Mouse (Mus musculus) small intestine, adult 2 months (tissue): ENCODE results near the gene Med13l. TPM values are rescaled to one million over a fixed set of nuclear protein-coding genes. Genes with fewer than 3 reads are reported as not detected.

Experiments
- H3K27ac ChIP-seq: fragments of 200-500 bp; 2 replicates; pipeline ENCODE4 v1.5.1; 2012; ENCODE audit warnings: low read depth, low read length, control low read depth, inconsistent platforms; ENCODE audit not compliant: insufficient read depth
- H3K27me3 ChIP-seq: fragments of 200-500 bp; 2 replicates; pipeline ENCODE4 v1.6.1; 2012; ENCODE audit warnings: mild to moderate bottlenecking, moderate library complexity, low read length, inconsistent platforms; ENCODE audit not compliant: control insufficient read depth, insufficient read depth
- H3K36me3 ChIP-seq: fragments of 200-500 bp; 2 replicates; pipeline ENCODE4 v1.6.1; 2012; ENCODE audit warnings: mild to moderate bottlenecking, low read length, control low read depth, inconsistent platforms; ENCODE audit not compliant: control insufficient read depth, insufficient read depth
- H3K4me1 ChIP-seq: fragments of 200-500 bp; 2 replicates; pipeline ENCODE4 v1.6.1; 2012; ENCODE audit warnings: low read length, inconsistent platforms, mixed read lengths; ENCODE audit not compliant: control insufficient read depth, insufficient read depth, insufficient read length
- H3K4me3 ChIP-seq: fragments of 200-500 bp; 2 replicates; pipeline ENCODE4 v1.5.1; 2012; ENCODE audit warnings: low read depth, mild to moderate bottlenecking, control low read depth, inconsistent platforms, low read length, moderate library complexity
- CTCF ChIP-seq: fragments of 200-500 bp; IDR thresholded peaks from 2 replicates; pipeline ENCODE4 v1.5.1; 2012; ENCODE audit warnings: low read depth, mild to moderate bottlenecking, control low read depth, inconsistent platforms, low read length, moderate library complexity, mixed read lengths; ENCODE audit not compliant: insufficient replicate concordance, insufficient read length; ENCODE audit errors: extremely low read depth
- POLR2A ChIP-seq: fragments of 200-500 bp; IDR thresholded peaks from 2 replicates; pipeline ENCODE4 v1.6.1; 2012; ENCODE audit warnings: low read depth, mild to moderate bottlenecking, control low read depth, inconsistent platforms, low read length, moderate library complexity
- WGBS: fragments of 180-500 bp; shearing (Covaris S2); methylation state at CpG from one replicate; pipeline ENCODE4 v1.1.7; 2018; 5-methylcytosine and 5-hydroxymethylcytosine counted together
- polyA plus RNA-seq: library from polyadenylated mRNA; depleted of rRNA; stranded (reverse); fragments of >200 nt; gene quantifications from 2 replicates; pipeline ENCODE4 v1.2.3, GENCODE M21; 2012

The Med13l gene
- polyA plus RNA-seq, 1 experiment = 13.6 TPM

DNA sequence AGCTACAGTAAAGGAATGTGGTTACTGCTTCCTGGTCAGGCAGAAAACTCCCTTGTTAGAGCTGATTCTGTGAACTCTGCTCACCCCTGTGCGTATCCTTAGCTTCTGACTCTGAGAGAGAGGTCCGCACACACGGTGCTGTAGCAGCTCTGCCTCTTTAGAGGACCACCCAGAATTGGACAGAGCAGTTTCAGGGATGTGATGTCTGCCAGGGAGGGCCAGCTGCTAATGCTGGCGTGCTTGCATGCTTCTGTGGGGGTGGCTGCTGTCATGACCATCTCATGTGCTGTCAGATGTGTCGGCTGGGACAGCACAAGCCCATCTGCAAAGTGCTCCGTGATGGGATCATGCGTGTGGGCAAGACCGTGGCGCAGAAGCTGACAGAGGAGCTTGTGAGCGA, 186.5 kb downstream of the Med13l start:
- H3K4me1 ChIP-seq = no peaks in the 10 kb centered on the region
- H3K27me3 ChIP-seq = no peaks in the 10 kb centered on the region
- peaks cover 63% of the 10 kb centered on the region for H3K36me3 ChIP-seq
- TF ChIP-seq CTCF = no peak
- no peak for TF ChIP-seq POLR2A
- H3K27ac ChIP-seq = no peak overlapping the region
- no peak overlapping the region for H3K4me3 ChIP-seq
- 86% methylated on average over 10 of the region's 10 CpGs for WGBS

GRCm38 (mm10) chr5:118751446-118752179, 191.1 kb downstream of the Med13l start:
- WGBS = 71% methylated on average over 13 of the region's 13 CpGs
- Histone ChIP-seq H3K36me3 (peaks cover 75% of the 10 kb centered on the region), H3K27me3 (no peaks in the 10 kb centered on the region), H3K4me1 (no peaks in the 10 kb centered on the region), H3K27ac (no peak overlapping the region), H3K4me3 (no peak overlapping the region)
- no peak for TF ChIP-seq POLR2A
- no peak for TF ChIP-seq CTCF

DNA sequence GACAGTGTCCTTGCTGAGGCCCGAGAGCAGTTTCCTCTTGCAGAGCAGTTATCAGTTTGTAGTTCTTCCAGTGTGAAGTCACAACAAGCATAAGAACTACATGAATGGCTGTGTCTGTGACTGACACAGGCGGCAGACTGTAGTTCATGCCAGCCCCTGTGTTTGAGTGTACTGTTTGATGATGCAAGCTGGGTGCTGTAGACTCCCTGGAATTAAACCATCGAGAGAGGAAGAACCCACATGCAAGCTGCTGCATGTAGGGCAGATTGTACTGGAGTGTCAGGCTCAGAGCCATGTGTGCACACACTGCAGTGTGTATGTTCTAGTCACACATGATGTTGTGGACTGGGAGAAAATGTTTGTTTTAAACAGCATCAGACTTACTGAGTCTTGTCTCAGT, 192.4 kb downstream of the Med13l start:
- 82% methylated on average over 3 of the region's 3 CpGs for WGBS

GRCm38 (mm10) chr5:118753471-118754044, 193.1 kb downstream of the Med13l start:
- H3K27ac ChIP-seq = no peak overlapping the region
- H3K4me1 ChIP-seq = no peaks in the 10 kb centered on the region; the same call in 1 of the 2 replicates
- no peaks in the 10 kb centered on the region for H3K27me3 ChIP-seq
- no peak overlapping the region for H3K4me3 ChIP-seq
- TF ChIP-seq CTCF (no peak), POLR2A (no peak)
- 83% methylated on average over 10 of the region's 10 CpGs for WGBS
- H3K36me3 ChIP-seq = peaks cover 82% of the 10 kb centered on the region

More for the DNA sequence above, 192.4 kb downstream of the Med13l start:
- TF ChIP-seq POLR2A (no peak), CTCF (no peak)
- H3K4me1 ChIP-seq = no peaks in the 10 kb centered on the region
- H3K27me3 ChIP-seq = no peaks in the 10 kb centered on the region
- peaks cover 80% of the 10 kb centered on the region for H3K36me3 ChIP-seq
- no peak overlapping the region for H3K27ac ChIP-seq
- H3K4me3 ChIP-seq = no peak overlapping the region

DNA sequence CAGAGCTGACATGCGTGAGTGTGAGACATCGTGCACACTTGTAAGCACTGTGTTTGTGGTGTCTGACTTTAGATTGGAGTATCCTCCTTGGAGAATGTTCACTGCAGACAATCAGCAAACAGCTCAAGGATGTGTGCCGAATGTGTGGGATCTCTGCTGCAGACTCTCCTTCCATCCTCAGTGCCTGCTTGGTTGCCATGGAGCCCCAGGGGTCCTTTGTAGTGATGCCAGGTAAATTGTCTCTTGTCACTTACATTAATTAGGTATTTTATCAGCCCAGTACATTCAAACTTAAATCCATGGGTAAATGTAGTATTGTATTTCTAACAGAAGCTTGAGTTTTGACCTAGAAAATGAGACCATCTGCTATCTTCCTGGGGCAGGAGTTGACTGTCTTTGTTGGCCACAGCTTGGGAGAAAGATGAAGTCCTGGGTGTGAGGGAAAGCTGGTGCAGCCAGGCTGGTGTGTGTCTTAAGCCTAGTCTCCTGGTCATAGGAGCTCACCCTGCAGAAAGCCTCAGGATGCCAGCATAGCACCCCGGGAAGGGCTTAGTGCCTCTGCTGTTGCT, 193.8 kb downstream of the Med13l start:
- Histone ChIP-seq H3K4me3 (no peak overlapping the region), H3K27me3 (no peaks in the 10 kb centered on the region), H3K4me1 (no peaks in the 10 kb centered on the region; the same call in 1 of the 2 replicates), H3K36me3 (peaks cover 82% of the 10 kb centered on the region), H3K27ac (no peak overlapping the region)
- TF ChIP-seq POLR2A (no peak), CTCF (no peak)
- 90% methylated on average over 4 of the region's 4 CpGs for WGBS

GRCm38 (mm10) chr5:118756078-118756477, 195.6 kb downstream of the Med13l start:
- Histone ChIP-seq H3K27ac (no peak overlapping the region), H3K36me3 (peaks cover 82% of the 10 kb centered on the region), H3K4me3 (no peak overlapping the region), H3K4me1 (peaks cover 2% of the 10 kb centered on the region), H3K27me3 (no peaks in the 10 kb centered on the region)
- TF ChIP-seq POLR2A = no peak
- TF ChIP-seq CTCF = peak; percentile 23; the same call in 1 of the 2 replicates
- 61% methylated on average over 2 of the region's 2 CpGs for WGBS
